Mouse (Mus musculus): ENCODE data around the gene Adra1b.

The Adra1b gene

DNA sequence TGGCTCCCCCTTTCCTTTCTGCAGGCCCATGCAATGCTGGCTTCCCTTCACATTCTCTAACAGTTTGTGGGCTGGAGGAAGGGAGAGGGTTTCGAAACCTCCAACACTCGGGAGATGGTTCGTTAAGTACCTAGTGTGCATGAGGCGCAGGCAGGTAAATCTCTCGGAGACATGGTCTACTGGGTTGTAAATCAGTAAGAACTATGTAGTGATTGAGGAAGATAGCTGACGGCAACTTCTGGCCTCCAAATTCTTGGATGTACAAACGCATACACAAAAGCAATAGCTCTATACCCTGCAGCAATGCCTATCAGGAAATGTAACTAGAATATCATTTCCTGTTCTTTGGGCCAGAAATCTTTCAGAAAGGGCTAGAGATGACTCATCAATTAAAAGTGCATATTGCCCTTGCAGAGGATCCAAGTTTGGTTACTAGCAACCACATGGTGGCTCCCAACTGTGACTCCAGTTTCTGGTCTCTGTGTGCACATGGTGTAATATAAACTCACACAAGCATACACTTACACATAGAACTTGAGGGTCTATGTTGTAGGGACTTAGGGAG, 172.2 kb downstream of the Adra1b start:
- DNase-seq (ENCODE audit: low read depth, low spot score) = no peak

DNA sequence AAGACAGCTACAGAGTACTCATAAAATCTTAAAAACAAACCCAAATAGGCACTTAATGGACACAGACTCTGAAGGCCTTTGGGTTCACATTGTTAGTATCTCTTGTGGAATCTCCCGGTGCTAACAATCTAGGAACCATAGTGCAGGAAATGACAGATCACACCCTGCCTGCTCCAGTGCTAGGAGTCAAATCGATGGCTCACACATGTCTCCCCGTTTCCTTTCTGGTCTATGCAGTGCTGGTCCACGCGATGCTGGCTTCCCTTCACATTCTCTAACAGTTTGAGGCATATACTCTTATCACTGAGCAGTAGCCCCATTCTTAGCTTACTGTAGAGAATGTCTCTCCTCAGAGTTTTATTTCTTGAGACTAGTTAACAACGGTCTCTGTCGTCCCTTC, 173.2 kb downstream of the Adra1b start:
- DNase-seq (ENCODE audit: low read depth, low spot score) = no peak
